Mouse (Mus musculus) forebrain, embryonic 15.5 days (tissue): ENCODE measurements around the gene Sulf2. TPM values are rescaled to one million over a fixed set of nuclear protein-coding genes. Genes with fewer than 3 reads are reported as not detected.
"Not testable (repeated sequence)": the region's sequence is repeated elsewhere in the genome, so short reads cannot be mapped to it uniquely, and the experiment has no call there.

Experiments used
- ATAC-seq: fragments of 200-750 bp; cut with Nextera tagmentation; replicated peaks from 2 replicates; pipeline ENCODE4 v1.8.0; 2017; ENCODE audit warnings: mild to moderate bottlenecking, moderate TSS enrichment, moderate library complexity
- H3K27ac ChIP-seq: fragments of 300-500 bp; sonication (generic); replicated peaks from 2 replicates; pipeline ENCODE4 v1.5.1; 2015; ENCODE audit warnings: mild to moderate bottlenecking, inconsistent platforms
- H3K27me3 ChIP-seq: fragments of 300-500 bp; sonication (generic); 2 replicates; pipeline ENCODE4 v1.6.1; 2015; ENCODE audit warnings: inconsistent platforms
- H3K36me3 ChIP-seq: fragments of 300-500 bp; sonication (generic); 2 replicates; pipeline ENCODE4 v1.6.1; 2015; ENCODE audit warnings: mild to moderate bottlenecking, inconsistent platforms
- H3K4me1 ChIP-seq: fragments of 300-500 bp; sonication (generic); 2 replicates; pipeline ENCODE4 v1.6.1; 2015; ENCODE audit warnings: inconsistent platforms
- H3K4me2 ChIP-seq: fragments of 300-500 bp; sonication (generic); replicated peaks from 2 replicates; pipeline ENCODE4 v1.6.1; 2015; ENCODE audit warnings: mild to moderate bottlenecking, inconsistent platforms
- H3K4me3 ChIP-seq: fragments of 300-500 bp; sonication (generic); 2 replicates; pipeline ENCODE4 v1.5.1; 2015; ENCODE audit warnings: mild to moderate bottlenecking, inconsistent platforms
- H3K9ac ChIP-seq: fragments of 300-500 bp; sonication (generic); replicated peaks from 2 replicates; pipeline ENCODE4 v1.6.1; 2015; ENCODE audit warnings: mild to moderate bottlenecking, inconsistent platforms
- H3K9me3 ChIP-seq: fragments of 300-500 bp; sonication (generic); 2 replicates; pipeline ENCODE4 v1.6.1; 2016; ENCODE audit warnings: inconsistent platforms
- WGBS: fragments of 180-500 bp; shearing (Covaris S2); methylation state at CpG from one replicate; pipeline ENCODE4 v1.1.7; 2015; ENCODE audit warnings: mixed read lengths; 5-methylcytosine and 5-hydroxymethylcytosine counted together
- polyA plus RNA-seq: library from polyadenylated mRNA; unstranded; fragments of >200 nt; fragmentation: Nextera tagmentation; extraction: Ambion mirVana; gene quantifications from 2 replicates; pipeline ENCODE4 v1.2.1, GENCODE M21; 2015

Gene Sulf2
- polyA plus RNA-seq, 1 experiment from 2014 or later, result 36.0 TPM

- WGBS, result 24% methylated on average over 8 of the region's 8 CpGs
- H3K4me1 ChIP-seq, H3K27ac ChIP-seq, H3K9ac ChIP-seq, H3K9me3 ChIP-seq, H3K4me3 ChIP-seq, H3K4me2 ChIP-seq, ATAC-seq, H3K36me3 ChIP-seq: not testable (repeated sequence)
- peaks cover 40% of the 10 kb centered on the region for H3K27me3 ChIP-seq
Measured at GRCm38 (mm10) chr2:166187319-166187718, 31.9 kb upstream of the Sulf2 start.

GRCm38 (mm10) chr2:166186244-166186948 is 30.9 kb upstream of the Sulf2 start:
- H3K27me3 ChIP-seq, result peaks cover 35% of the 10 kb centered on the region
- H3K27ac ChIP-seq, result no peak overlapping the region
- no peak overlapping the region for H3K9ac ChIP-seq
- peaks cover 11% of the 10 kb centered on the region for H3K4me1 ChIP-seq
- 91% methylated on average over 16 of the region's 16 CpGs for WGBS
- no peaks in the 10 kb centered on the region for H3K9me3 ChIP-seq
- H3K4me2 ChIP-seq, result no peak overlapping the region
- H3K36me3 ChIP-seq, result no peaks in the 10 kb centered on the region
- ATAC-seq, result no peak
- no peak overlapping the region for H3K4me3 ChIP-seq

- no peaks in the 10 kb centered on the region for H3K9me3 ChIP-seq
- ATAC-seq, result no peak
- 70% methylated on average over 6 of the region's 6 CpGs for WGBS
- H3K27ac ChIP-seq, result no peak overlapping the region
- H3K9ac ChIP-seq, result no peak overlapping the region
- H3K36me3 ChIP-seq, result no peaks in the 10 kb centered on the region
- H3K4me2 ChIP-seq, result no peak overlapping the region
- peaks cover 13% of the 10 kb centered on the region for H3K4me1 ChIP-seq
- H3K27me3 ChIP-seq, result peaks cover 29% of the 10 kb centered on the region
- no peak overlapping the region for H3K4me3 ChIP-seq
Measured at GRCm38 (mm10) chr2:166185768-166186167, 30.3 kb upstream of the Sulf2 start.

GRCm38 (mm10) chr2:166184417-166184816 is 29.0 kb upstream of the Sulf2 start:
- no peak for ATAC-seq
- 68% methylated on average over 6 of the region's 6 CpGs for WGBS

GRCm38 (mm10) chr2:166182009-166182685 is 26.7 kb upstream of the Sulf2 start:
- no peak overlapping the region for H3K9ac ChIP-seq
- no peak overlapping the region for H3K4me3 ChIP-seq
- 63% methylated on average over 15 of the region's 15 CpGs for WGBS
- H3K27me3 ChIP-seq, result peaks cover 15% of the 10 kb centered on the region
- H3K4me1 ChIP-seq, result peaks cover 19% of the 10 kb centered on the region
- no peak overlapping the region for H3K27ac ChIP-seq
- H3K36me3 ChIP-seq, result no peaks in the 10 kb centered on the region
- H3K9me3 ChIP-seq, result no peaks in the 10 kb centered on the region
- no peak overlapping the region for H3K4me2 ChIP-seq
- no peak for ATAC-seq

More at GRCm38 (mm10) chr2:166184417-166184816, 29.0 kb upstream of the Sulf2 start:
- no peak overlapping the region for H3K9ac ChIP-seq
- H3K4me1 ChIP-seq, result peaks cover 26% of the 10 kb centered on the region
- no peak overlapping the region for H3K27ac ChIP-seq
- peaks cover 18% of the 10 kb centered on the region for H3K27me3 ChIP-seq
- no peaks in the 10 kb centered on the region for H3K36me3 ChIP-seq
- H3K4me3 ChIP-seq, result no peak overlapping the region
- H3K9me3 ChIP-seq, result no peaks in the 10 kb centered on the region
- H3K4me2 ChIP-seq, result no peak overlapping the region

- Histone ChIP-seq H3K9me3 (no peaks in the 10 kb centered on the region), H3K4me1 (peaks cover 23% of the 10 kb centered on the region), H3K4me3 (no peak overlapping the region), H3K27me3 (peaks cover 9% of the 10 kb centered on the region; the same call in 1 of the 2 replicates), H3K4me2 (no peak overlapping the region), H3K9ac (no peak overlapping the region), H3K36me3 (no peaks in the 10 kb centered on the region), H3K27ac (no peak overlapping the region)
- WGBS, result 7% methylated on average over 11 of the region's 11 CpGs
- no peak for ATAC-seq
Measured at GRCm38 (mm10) chr2:166180744-166181508, 25.5 kb upstream of the Sulf2 start.

GRCm38 (mm10) chr2:166180136-166180649 is 24.7 kb upstream of the Sulf2 start:
- H3K4me1 ChIP-seq, result peaks cover 30% of the 10 kb centered on the region

GRCm38 (mm10) chr2:166179457-166180101 is 24.1 kb upstream of the Sulf2 start:
- Histone ChIP-seq H3K27me3 (peaks cover 9% of the 10 kb centered on the region; the same call in 1 of the 2 replicates), H3K27ac (no peak overlapping the region), H3K4me2 (no peak overlapping the region), H3K9ac (no peak overlapping the region), H3K4me1 (peaks cover 31% of the 10 kb centered on the region), H3K4me3 (no peak overlapping the region), H3K9me3 (no peaks in the 10 kb centered on the region), H3K36me3 (no peaks in the 10 kb centered on the region)
- no peak for ATAC-seq
- WGBS, result 61% methylated on average over 4 of the region's 4 CpGs

More at GRCm38 (mm10) chr2:166180136-166180649, 24.7 kb upstream of the Sulf2 start:
- Histone ChIP-seq H3K4me2 (no peak overlapping the region), H3K9me3 (no peaks in the 10 kb centered on the region), H3K4me3 (no peak overlapping the region), H3K27ac (0 out of 2 replicates have a peak overlapping the region, but pooled peaks have one; percentile 35), H3K9ac (no peak overlapping the region), H3K27me3 (peaks cover 6% of the 10 kb centered on the region; the same call in 1 of the 2 replicates), H3K36me3 (no peaks in the 10 kb centered on the region)
- WGBS, result 28% methylated on average over 5 of the region's 5 CpGs
- ATAC-seq, result no peak

GRCm38 (mm10) chr2:166175552-166176136 is 20.2 kb upstream of the Sulf2 start:
- H3K4me3 ChIP-seq, result no peak overlapping the region
- H3K4me1 ChIP-seq, result peaks cover 23% of the 10 kb centered on the region
- H3K27me3 ChIP-seq, result peaks cover 29% of the 10 kb centered on the region; the same call in 1 of the 2 replicates
- no peak overlapping the region for H3K9ac ChIP-seq
- H3K9me3 ChIP-seq, result no peaks in the 10 kb centered on the region
- WGBS, result 63% methylated on average over 8 of the region's 8 CpGs
- no peak for ATAC-seq
- no peak overlapping the region for H3K27ac ChIP-seq
- no peaks in the 10 kb centered on the region for H3K36me3 ChIP-seq
- no peak overlapping the region for H3K4me2 ChIP-seq

GRCm38 (mm10) chr2:166175145-166175544 is 19.7 kb upstream of the Sulf2 start:
- Histone ChIP-seq H3K36me3 (no peaks in the 10 kb centered on the region), H3K27ac (no peak overlapping the region), H3K4me3 (no peak overlapping the region), H3K4me1 (peaks cover 18% of the 10 kb centered on the region), H3K27me3 (peaks cover 29% of the 10 kb centered on the region; the same call in 1 of the 2 replicates), H3K9me3 (no peaks in the 10 kb centered on the region), H3K4me2 (no peak overlapping the region), H3K9ac (no peak overlapping the region)
- ATAC-seq, result peak; percentile 76
- 17% methylated on average over 3 of the region's 3 CpGs for WGBS

- ATAC-seq, result no peak
- peaks cover 12% of the 10 kb centered on the region for H3K4me1 ChIP-seq
- H3K36me3 ChIP-seq, result no peaks in the 10 kb centered on the region
- no peak overlapping the region for H3K9ac ChIP-seq
- H3K9me3 ChIP-seq, result no peaks in the 10 kb centered on the region
- WGBS, result 79% methylated on average over 5 of the region's 5 CpGs
- no peak overlapping the region for H3K27ac ChIP-seq
- no peak overlapping the region for H3K4me3 ChIP-seq
- H3K27me3 ChIP-seq, result peaks cover 36% of the 10 kb centered on the region; the same call in 1 of the 2 replicates
- H3K4me2 ChIP-seq, result no peak overlapping the region
Measured at GRCm38 (mm10) chr2:166173169-166173568, 17.7 kb upstream of the Sulf2 start.
